Mouse (Mus musculus): ENCODE data around the gene Fam227a. TPM values are rescaled to one million over a fixed set of nuclear protein-coding genes. Genes with fewer than 3 reads are reported as not detected.

The Fam227a gene
- 4.7 and 5.2 TPM in 2 replicates for polyA plus RNA-seq (2015; fragmentation: Nextera tagmentation; extraction: Ambion mirVana)

- no peaks in the 10 kb centered on the region for H3K27me3 ChIP-seq
- under 1% methylated on average over 55 of the region's 55 CpGs for WGBS
- H3K9ac ChIP-seq (replicated peaks) = peak within 1 kb of the TSS; percentile 96
- H3K27ac ChIP-seq (replicated peaks) = peak within 1 kb of the TSS; percentile 98
- peak within 1 kb of the TSS; percentile 66 for H3K4me3 ChIP-seq
- ATAC-seq (replicated peaks) = peak; percentile 88
- peaks cover 14% of the 10 kb centered on the region for H3K4me1 ChIP-seq
- peaks cover 8% of the 10 kb centered on the region; the same call in 1 of the 2 replicates for H3K36me3 ChIP-seq
- no peaks in the 10 kb centered on the region for H3K9me3 ChIP-seq
- H3K4me2 ChIP-seq (replicated peaks) = peak within 1 kb of the TSS; percentile 59
Measured at GRCm38 (mm10) chr15:79658531-79659375, at the start of gene Fam227a, which contains the start of gene Cby1. Fam227a (minus strand) TSS chr15:79658956. Cby1 (plus strand) TSS chr15:79659199.

DNA sequence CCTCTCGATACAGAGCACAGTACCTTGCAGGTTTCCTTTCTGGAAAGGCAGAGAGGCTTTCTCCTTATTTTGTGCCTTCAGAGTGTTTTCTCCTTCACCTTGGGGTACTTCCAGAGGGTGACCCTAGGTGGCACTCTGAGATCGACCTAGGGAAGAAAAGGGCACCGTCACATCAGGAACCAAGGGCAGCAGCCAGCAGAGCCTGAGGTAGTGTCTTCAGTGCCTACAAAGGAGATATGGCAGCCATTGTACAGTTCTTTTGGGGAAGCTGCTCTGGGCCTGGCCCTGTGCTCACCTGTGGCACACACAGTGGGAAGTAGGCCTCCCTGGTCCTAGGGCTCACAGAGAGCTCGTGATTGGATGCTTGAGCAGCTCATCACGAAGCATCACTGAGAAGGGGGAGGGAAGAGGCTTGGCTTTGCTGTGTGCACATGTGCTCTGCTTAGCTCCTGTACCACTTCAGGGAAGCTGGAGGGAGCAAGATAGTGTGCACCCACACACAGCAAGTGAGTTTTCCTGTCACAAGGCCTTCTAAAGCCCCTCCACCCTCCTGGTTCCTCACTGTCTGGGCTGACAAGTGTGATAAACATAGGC lies 49.6 kb upstream of the Fam227a start:
- no peak overlapping the region for H3K9ac ChIP-seq (replicated peaks)
- no peak overlapping the region for H3K4me2 ChIP-seq (replicated peaks)
- no peaks in the 10 kb centered on the region for H3K9me3 ChIP-seq
- no peak for ATAC-seq (replicated peaks)
- H3K27me3 ChIP-seq = no peaks in the 10 kb centered on the region
- H3K36me3 ChIP-seq = peaks cover 54% of the 10 kb centered on the region
- WGBS = 92% methylated on average over 5 of the region's 5 CpGs
- H3K27ac ChIP-seq (replicated peaks) = no peak overlapping the region
- H3K4me1 ChIP-seq = 0 out of 2 replicates have a peak, but pooled peaks cover 5% of the 10 kb centered on the region
- H3K4me3 ChIP-seq = no peak overlapping the region

DNA sequence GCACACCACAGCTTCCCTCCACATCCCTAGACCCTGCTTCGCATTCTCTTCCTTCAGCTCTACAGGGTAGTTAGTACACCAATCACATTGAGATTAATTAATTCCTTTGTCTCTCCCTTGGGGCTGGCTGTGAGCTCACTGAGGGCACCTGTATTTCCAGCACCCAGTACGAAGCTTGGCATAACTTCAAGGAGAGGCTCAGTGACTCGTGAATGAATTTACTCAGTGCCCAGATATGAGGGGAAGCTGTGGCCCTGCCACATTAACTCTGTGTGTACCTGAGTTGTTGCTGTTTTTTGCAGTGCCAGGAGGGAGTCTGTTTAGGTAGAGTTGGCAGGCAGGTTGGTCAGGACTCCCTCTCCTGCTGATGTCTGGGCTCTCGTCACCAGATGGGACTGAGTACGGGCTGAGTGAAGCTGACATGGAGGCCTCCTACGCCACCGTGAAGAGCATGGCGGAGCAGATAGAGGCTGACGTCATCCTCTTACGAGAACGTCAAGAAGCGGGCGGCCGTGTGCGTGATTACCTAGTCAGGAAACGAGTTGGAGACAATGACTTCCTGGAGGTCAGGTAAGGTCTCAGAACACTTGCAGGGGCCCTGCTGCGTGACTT lies 48.0 kb upstream of the Fam227a start:
- Histone ChIP-seq H3K4me2 (replicated peaks) (no peak overlapping the region), H3K27me3 (no peaks in the 10 kb centered on the region), H3K36me3 (peaks cover 40% of the 10 kb centered on the region), H3K27ac (replicated peaks) (0 out of 2 replicates have a peak overlapping the region, but pooled peaks have one; percentile 13), H3K9ac (replicated peaks) (no peak overlapping the region), H3K4me3 (no peak overlapping the region), H3K9me3 (no peaks in the 10 kb centered on the region), H3K4me1 (0 out of 2 replicates have a peak, but pooled peaks cover 5% of the 10 kb centered on the region)
- 77% methylated on average over 17 of the region's 17 CpGs for whole genome bisulfite sequencing
- ATAC-seq (replicated peaks) = no peak

DNA sequence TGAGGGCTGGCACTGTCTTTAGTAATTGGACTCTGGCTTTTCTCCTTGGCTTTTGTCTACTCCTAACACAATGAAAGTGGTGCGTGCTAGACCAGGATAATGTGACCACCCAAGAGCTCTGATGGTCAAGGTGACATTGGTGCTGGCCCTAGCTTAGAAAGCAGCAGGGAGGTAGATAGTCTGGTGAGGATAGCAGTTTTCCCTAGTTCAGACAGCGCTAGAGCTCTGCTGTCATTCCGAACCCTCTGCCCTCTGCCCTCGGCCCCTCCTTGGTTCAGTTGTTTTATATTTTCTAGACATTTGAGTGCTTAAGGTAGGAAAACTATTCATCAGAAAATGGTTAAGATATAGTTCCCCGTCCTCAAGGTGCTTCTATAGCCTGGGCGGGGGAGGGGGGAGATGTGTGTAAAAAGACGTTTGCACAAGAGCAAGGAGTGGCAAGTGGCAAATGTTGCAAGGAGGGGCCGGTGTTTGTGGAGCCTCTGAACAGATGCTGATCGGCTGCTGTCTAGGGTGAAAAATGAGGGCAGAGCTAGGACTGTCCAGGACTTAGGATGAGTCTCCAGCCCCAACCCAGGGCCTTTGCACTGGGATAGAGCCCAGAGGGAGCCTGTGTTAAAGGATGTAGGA lies 38.9 kb upstream of the Fam227a start:
- WGBS = 71% methylated on average over 9 of the region's 9 CpGs
- Histone ChIP-seq H3K36me3 (0 out of 2 replicates have a peak, but pooled peaks cover 4% of the 10 kb centered on the region), H3K9me3 (no peaks in the 10 kb centered on the region), H3K4me2 (replicated peaks) (no peak overlapping the region), H3K4me3 (no peak overlapping the region), H3K27me3 (no peaks in the 10 kb centered on the region), H3K27ac (replicated peaks) (peak overlapping the region; percentile 66), H3K4me1 (peaks cover 20% of the 10 kb centered on the region), H3K9ac (replicated peaks) (no peak overlapping the region)
- ATAC-seq (replicated peaks) = peak; percentile 11; the same call in 1 of the 2 replicates

DNA sequence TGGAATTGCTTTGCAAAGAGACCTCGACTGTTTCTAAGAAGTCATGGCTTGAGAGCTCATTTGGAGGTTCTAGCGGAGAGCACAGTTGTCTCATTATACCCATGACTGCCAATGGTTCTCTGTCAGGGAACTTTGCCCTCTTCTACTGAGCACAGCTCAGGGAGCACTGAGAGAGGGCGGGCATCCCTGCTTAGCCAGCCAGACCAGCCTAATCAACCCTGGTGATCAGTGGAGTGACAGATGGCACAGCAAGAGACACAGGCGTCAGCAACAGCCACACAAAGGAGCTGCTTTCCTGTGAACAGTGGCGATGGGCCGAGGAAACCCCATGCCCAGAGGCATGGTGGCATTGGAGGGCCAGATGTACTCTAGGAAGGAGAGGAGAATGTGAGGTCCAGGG lies 38.3 kb upstream of the Fam227a start:
- Histone ChIP-seq H3K4me3 (no peak overlapping the region), H3K27me3 (no peaks in the 10 kb centered on the region), H3K36me3 (0 out of 2 replicates have a peak, but pooled peaks cover 4% of the 10 kb centered on the region), H3K27ac (replicated peaks) (peak overlapping the region; percentile 66), H3K4me2 (replicated peaks) (no peak overlapping the region), H3K4me1 (peaks cover 27% of the 10 kb centered on the region), H3K9me3 (no peaks in the 10 kb centered on the region), H3K9ac (replicated peaks) (no peak overlapping the region)
- ATAC-seq (replicated peaks) = peak; percentile 72
- WGBS = 54% methylated on average over 6 of the region's 6 CpGs

- Histone ChIP-seq H3K27me3 (no peaks in the 10 kb centered on the region), H3K36me3 (0 out of 2 replicates have a peak, but pooled peaks cover 4% of the 10 kb centered on the region), H3K4me2 (replicated peaks) (no peak overlapping the region), H3K9ac (replicated peaks) (no peak overlapping the region), H3K9me3 (no peaks in the 10 kb centered on the region), H3K4me1 (peaks cover 32% of the 10 kb centered on the region), H3K4me3 (no peak overlapping the region), H3K27ac (replicated peaks) (peak overlapping the region; percentile 66)
- no peak for ATAC-seq (replicated peaks)
- 85% methylated on average over 2 of the region's 2 CpGs for WGBS
Measured at GRCm38 (mm10) chr15:79696508-79696907, 37.8 kb upstream of the Fam227a start.

DNA sequence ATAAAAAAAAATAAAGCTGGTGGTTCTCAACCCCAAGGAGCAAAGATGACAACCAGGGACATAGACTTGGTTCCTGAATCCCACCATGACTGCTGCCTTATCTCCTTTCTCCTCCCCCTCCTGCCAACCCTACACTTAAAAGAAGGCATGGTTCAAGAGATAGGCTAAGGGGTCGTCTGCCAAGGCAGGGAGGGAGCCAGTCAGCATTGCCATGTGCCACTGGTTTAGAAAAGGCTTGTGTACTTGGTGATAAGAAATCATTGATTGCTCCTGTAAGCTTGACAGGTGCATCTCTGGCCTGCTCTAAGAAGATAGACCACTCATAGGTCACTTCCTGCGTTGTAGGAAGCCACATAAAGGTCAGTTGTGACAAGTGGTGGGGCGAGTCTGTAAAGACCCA lies 36.8 kb upstream of the Fam227a start:
- no peaks in the 10 kb centered on the region for H3K9me3 ChIP-seq
- 0 out of 2 replicates have a peak, but pooled peaks cover 4% of the 10 kb centered on the region for H3K36me3 ChIP-seq
- H3K27me3 ChIP-seq = no peaks in the 10 kb centered on the region
- no peak overlapping the region for H3K4me2 ChIP-seq (replicated peaks)
- WGBS = 82% methylated on average over 3 of the region's 3 CpGs
- peaks cover 35% of the 10 kb centered on the region for H3K4me1 ChIP-seq
- no peak for ATAC-seq (replicated peaks)
- no peak overlapping the region for H3K4me3 ChIP-seq
- H3K27ac ChIP-seq (replicated peaks) = no peak overlapping the region
- H3K9ac ChIP-seq (replicated peaks) = no peak overlapping the region

- no peaks in the 10 kb centered on the region for H3K9me3 ChIP-seq
- 0 out of 2 replicates have a peak, but pooled peaks cover 4% of the 10 kb centered on the region for H3K36me3 ChIP-seq
- no peak overlapping the region for H3K4me2 ChIP-seq (replicated peaks)
- H3K27me3 ChIP-seq = no peaks in the 10 kb centered on the region
- no peak overlapping the region for H3K9ac ChIP-seq (replicated peaks)
- no peak overlapping the region for H3K4me3 ChIP-seq
- H3K4me1 ChIP-seq = peaks cover 41% of the 10 kb centered on the region
- 93% methylated on average over 4 of the region's 4 CpGs for WGBS
- no peak overlapping the region for H3K27ac ChIP-seq (replicated peaks)
- ATAC-seq (replicated peaks) = no peak
Measured at GRCm38 (mm10) chr15:79694512-79694911, 35.8 kb upstream of the Fam227a start.

DNA sequence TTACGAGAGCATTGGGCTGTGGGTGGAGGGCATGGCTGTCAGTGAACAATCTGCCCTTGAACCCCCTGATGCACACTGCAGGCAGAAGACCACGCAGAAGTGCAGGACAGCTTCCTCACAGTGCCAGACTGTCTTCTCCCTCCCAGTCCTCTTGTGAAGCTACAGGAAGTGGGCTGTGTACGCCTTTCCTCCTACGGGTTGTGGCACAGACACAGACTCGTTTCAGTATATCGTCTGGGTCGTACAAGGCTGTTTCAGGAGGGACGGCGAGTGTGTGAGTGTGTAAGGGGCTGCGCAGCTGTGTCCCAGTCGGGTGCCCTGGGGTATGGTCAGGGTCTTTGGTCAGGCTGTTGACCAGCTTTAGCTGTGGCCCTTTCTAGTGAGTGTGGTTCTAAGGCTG lies 35.0 kb upstream of the Fam227a start:
- Histone ChIP-seq H3K27me3 (no peaks in the 10 kb centered on the region), H3K36me3 (0 out of 2 replicates have a peak, but pooled peaks cover 4% of the 10 kb centered on the region), H3K9me3 (no peaks in the 10 kb centered on the region), H3K27ac (replicated peaks) (no peak overlapping the region), H3K4me2 (replicated peaks) (no peak overlapping the region), H3K4me1 (peaks cover 41% of the 10 kb centered on the region), H3K4me3 (no peak overlapping the region), H3K9ac (replicated peaks) (no peak overlapping the region)
- ATAC-seq (replicated peaks) = no peak
- WGBS = 85% methylated on average over 11 of the region's 11 CpGs

GRCm38 (mm10) chr15:79692334-79692733 lies 33.6 kb upstream of the Fam227a start:
- Histone ChIP-seq H3K4me1 (peaks cover 40% of the 10 kb centered on the region), H3K27me3 (no peaks in the 10 kb centered on the region), H3K36me3 (0 out of 2 replicates have a peak, but pooled peaks cover 4% of the 10 kb centered on the region), H3K9me3 (no peaks in the 10 kb centered on the region), H3K4me2 (replicated peaks) (peak overlapping the region; percentile 87), H3K27ac (replicated peaks) (no peak overlapping the region), H3K4me3 (peak overlapping the region; percentile 87; the same call in 1 of the 2 replicates), H3K9ac (replicated peaks) (no peak overlapping the region)
- WGBS = 76% methylated on average over 5 of the region's 5 CpGs
- no peak for ATAC-seq (replicated peaks)

DNA sequence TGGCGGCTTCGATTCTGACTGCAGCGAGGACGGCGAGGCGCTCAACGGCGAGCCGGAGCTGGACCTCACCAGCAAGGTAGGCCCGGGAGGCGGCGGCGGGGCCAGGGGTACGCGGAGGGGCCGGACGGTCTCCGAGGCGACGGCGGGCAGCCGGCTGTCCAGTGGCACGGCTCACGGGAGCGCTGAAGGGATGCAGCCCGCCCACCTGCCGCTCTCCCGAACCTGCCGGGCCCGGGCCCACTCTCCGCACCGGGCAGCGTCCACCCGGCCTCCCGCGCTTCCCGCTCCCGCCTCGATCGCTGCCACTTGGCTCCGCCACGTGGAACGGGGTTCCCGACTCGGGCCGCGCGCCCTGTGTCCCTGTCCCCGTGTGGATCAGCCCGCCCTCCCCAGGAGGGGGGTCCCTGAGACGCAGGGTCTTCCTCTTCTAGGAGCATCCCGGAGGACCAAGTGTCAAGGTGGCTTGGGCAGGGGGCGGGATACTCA lies 32.3 kb upstream of the Fam227a start:
- peak overlapping the region; percentile 82 for H3K9ac ChIP-seq (replicated peaks)
- H3K4me2 ChIP-seq (replicated peaks) = peak overlapping the region; percentile 87
- peak overlapping the region; percentile 90 for H3K27ac ChIP-seq (replicated peaks)
- ATAC-seq (replicated peaks) = peak; percentile 27
- WGBS = under 1% methylated on average over 53 of the region's 53 CpGs
- no peaks in the 10 kb centered on the region for H3K9me3 ChIP-seq
- H3K27me3 ChIP-seq = no peaks in the 10 kb centered on the region
- 0 out of 2 replicates have a peak, but pooled peaks cover 4% of the 10 kb centered on the region for H3K36me3 ChIP-seq
- H3K4me1 ChIP-seq = peaks cover 45% of the 10 kb centered on the region
- H3K4me3 ChIP-seq = peak overlapping the region; percentile 87
